Mouse (Mus musculus): ENCODE results near the gene Coro2a.

- TF ChIP-seq CTCF (IDR thresholded peaks at IDR 0.05; ENCODE audit: control insufficient read depth, insufficient read depth, low read length) (no peak), POLR2A (IDR thresholded peaks at IDR 0.05; ENCODE audit: borderline replicate concordance, control insufficient read depth, low read depth, low read length) (no peak)
Measured at GRCm38 (mm10) chr4:46613618-46614017, 11.6 kb upstream of the Coro2a start.

Measured in bone marrow, adult 2 months (tissue).